ENCODE assay signal across 13 mouse cellular contexts in genomic region chr6:21987554-21987953, GRCm38 (mm10). TPM values are rescaled to one million over a fixed set of nuclear protein-coding genes. Genes with fewer than 3 reads are reported as not detected.
DNase-seq lines count a peak whose midpoint lies in the region; ATAC-seq and TF ChIP-seq lines count a peak whose summit lies in the region.
"Had no signal": no experiment of that assay in that cellular context is flagged by ENCODE, and none has a peak within 500 bp of the region (broad histone marks: within the 10 kb centered on the region; RNA-seq: fewer than 3 reads in every experiment).

No protein-coding gene starts in this region.

- H3K36me3 ChIP-seq in hindbrain, embryonic 10.5 days = no peaks in the 10 kb centered on the region
- H3K36me3 ChIP-seq in hindbrain, embryonic 16.5 days (ENCODE audit: control insufficient read depth, insufficient read depth, low read length) = no peaks in the 10 kb centered on the region
- H3K36me3 ChIP-seq in spleen, adult 2 months (ENCODE audit: control insufficient read depth, insufficient read depth, low read length) = no peaks in the 10 kb centered on the region
- no peaks in the 10 kb centered on the region for H3K36me3 ChIP-seq in limb, embryonic 11.5 days (ENCODE audit: control insufficient read depth, insufficient read depth, low read length)
- H3K36me3 ChIP-seq in stomach, postnatal 0 days (ENCODE audit: control insufficient read depth, insufficient read depth, low read length) = no peaks in the 10 kb centered on the region

- H3K27me3 ChIP-seq in hindbrain, embryonic 10.5 days (ENCODE audit: insufficient read depth, poor library complexity, severe bottlenecking) = peaks cover 35% of the 10 kb centered on the region
- peaks cover 10% of the 10 kb centered on the region for H3K27me3 ChIP-seq in hindbrain, embryonic 16.5 days (replicated peaks; ENCODE audit: control insufficient read depth, insufficient read depth, low read length)
- peaks cover 9% of the 10 kb centered on the region for H3K27me3 ChIP-seq in spleen, adult 2 months (ENCODE audit: control insufficient read depth, insufficient read depth, low read length)
- no peaks in the 10 kb centered on the region for H3K27me3 ChIP-seq in limb, embryonic 11.5 days (ENCODE audit: control insufficient read depth, insufficient read depth, low read length)
- H3K27me3 ChIP-seq in stomach, postnatal 0 days (ENCODE audit: control insufficient read depth, insufficient read depth, low read length) = no peaks in the 10 kb centered on the region

- no peaks in the 10 kb centered on the region for H3K9me3 ChIP-seq in hindbrain, embryonic 10.5 days
- H3K9me3 ChIP-seq in hindbrain, embryonic 16.5 days (ENCODE audit: control insufficient read depth, low read length) = no peaks in the 10 kb centered on the region
- H3K9me3 ChIP-seq in limb, embryonic 11.5 days (ENCODE audit: control insufficient read depth, low read length) = no peaks in the 10 kb centered on the region
- H3K9me3 ChIP-seq in stomach, postnatal 0 days (ENCODE audit: control insufficient read depth, low read length) = no peaks in the 10 kb centered on the region

- no peak for DNase-seq in hindbrain, embryonic 10.5 days (ENCODE audit: low spot score)
- DNase-seq in spleen, adult 2 months (ENCODE audit: low read depth in 1 of 2, low spot score in 2 of 2) = no peak
- no peak for DNase-seq in spleen, postnatal 10 days (ENCODE audit: low spot score in 2 of 2)
- no peak for DNase-seq in limb, embryonic 11.5 days (ENCODE audit: low spot score)
- DNase-seq in stomach, postnatal 0 days (ENCODE audit: low spot score) = no peak
- no peak for DNase-seq in spleen, postnatal 14 days (ENCODE audit: low spot score in 2 of 2)
- no peak for DNase-seq in gastrocnemius, postnatal 36 days
- DNase-seq: adrenal gland, postnatal 10 days; cerebellum, postnatal 14 days had no signal

- no peak for TF ChIP-seq CTCF in spleen, adult 2 months (IDR thresholded peaks at IDR 0.05; ENCODE audit: extremely low read depth, insufficient read depth, insufficient read length, insufficient replicate concordance)
- no peak for TF ChIP-seq CTCF in stomach, postnatal 0 days (IDR thresholded peaks at IDR 0.05; ENCODE audit: low read depth)

- H3K4me1 ChIP-seq in hindbrain, embryonic 10.5 days (replicated peaks) = peaks cover 18% of the 10 kb centered on the region; the same call in 1 of the 2 replicates
- H3K4me1 ChIP-seq in hindbrain, embryonic 16.5 days (ENCODE audit: control insufficient read depth, insufficient read depth, low read depth, low read length) = peaks cover 17% of the 10 kb centered on the region
- H3K4me1 ChIP-seq in spleen, adult 2 months (ENCODE audit: control insufficient read depth, insufficient read depth, insufficient read length) = no peaks in the 10 kb centered on the region
- H3K4me1 ChIP-seq in limb, embryonic 11.5 days (ENCODE audit: control insufficient read depth, insufficient read depth, low read length) = 0 out of 2 replicates have a peak, but pooled peaks cover 3% of the 10 kb centered on the region
- no peaks in the 10 kb centered on the region for H3K4me1 ChIP-seq in stomach, postnatal 0 days (replicated peaks; ENCODE audit: control insufficient read depth, insufficient read depth)

- H3K4me3 ChIP-seq in hindbrain, embryonic 10.5 days = peak overlapping the region; percentile 56
- no peak overlapping the region for H3K4me3 ChIP-seq in hindbrain, embryonic 16.5 days (ENCODE audit: low read length)
- H3K4me3 ChIP-seq in spleen, adult 2 months (ENCODE audit: extremely low read depth, insufficient read depth, insufficient read length) = no peak overlapping the region
- peak overlapping the region; percentile 54 for H3K4me3 ChIP-seq in limb, embryonic 11.5 days (ENCODE audit: low read depth, low read length)
- H3K4me3 ChIP-seq in stomach, postnatal 0 days (ENCODE audit: low read depth, low read length) = peak overlapping the region; percentile 51

- TF ChIP-seq POLR2A in spleen, adult 2 months (IDR thresholded peaks at IDR 0.05; ENCODE audit: low read depth, low read length) = no peak

- ATAC-seq in hindbrain, embryonic 16.5 days = no peak
- no peak for ATAC-seq in limb, embryonic 11.5 days (ENCODE audit: insufficient number of reproducible peaks, low FRiP score, low TSS enrichment, low read depth)
- no peak for ATAC-seq in stomach, postnatal 0 days (ENCODE audit: low FRiP score, low TSS enrichment)
- ATAC-seq: forebrain, embryonic 16.5 days; inflammation-experienced regulatory T-cells, adult 6 months had no signal

- peak overlapping the region; percentile 59; the same call in 1 of the 2 replicates for H3K27ac ChIP-seq in hindbrain, embryonic 10.5 days
- no peak overlapping the region for H3K27ac ChIP-seq in hindbrain, embryonic 16.5 days (ENCODE audit: low read depth, low read length)
- 0 out of 2 replicates have a peak overlapping the region, but pooled peaks have one; percentile 29 for H3K27ac ChIP-seq in spleen, adult 2 months (ENCODE audit: insufficient read depth, low read length)
- peak overlapping the region; percentile 49 for H3K27ac ChIP-seq in limb, embryonic 11.5 days (replicated peaks; ENCODE audit: low read depth, low read length)
- H3K27ac ChIP-seq in stomach, postnatal 0 days (replicated peaks) = no peak overlapping the region
- H3K27ac ChIP-seq: macrophage had no signal

- 81% methylated on average over 2 of the region's 2 CpGs for WGBS in hindbrain, embryonic 10.5 days
- 82% methylated on average over 2 of the region's 2 CpGs for WGBS in hindbrain, embryonic 16.5 days
- WGBS in spleen, adult 2 months = 89% methylated on average over 2 of the region's 2 CpGs
- 24% methylated on average over 2 of the region's 2 CpGs for WGBS in limb, embryonic 11.5 days
- 59% methylated on average over 2 of the region's 2 CpGs for whole genome bisulfite sequencing in stomach, postnatal 0 days

- H3K9ac ChIP-seq in hindbrain, embryonic 16.5 days (ENCODE audit: low read depth, low read length) = no peak overlapping the region
- H3K9ac ChIP-seq in limb, embryonic 11.5 days (ENCODE audit: low read length) = peak overlapping the region; percentile 53
- H3K9ac ChIP-seq in stomach, postnatal 0 days (ENCODE audit: low read length) = no peak overlapping the region; the same call in 1 of the 2 replicates

- H3K4me2 ChIP-seq in hindbrain, embryonic 16.5 days (ENCODE audit: low read length) = no peak overlapping the region
- H3K4me2 ChIP-seq in limb, embryonic 11.5 days (ENCODE audit: low read depth, severe bottlenecking) = peak overlapping the region; percentile 82
- H3K4me2 ChIP-seq in stomach, postnatal 0 days (replicated peaks; ENCODE audit: low read depth) = peak overlapping the region; percentile 78

- intact Hi-C loops in gastrocnemius, postnatal 36 days (cut with DNase I) = no loop called here

- TF ChIP-seq EP300 in stomach, postnatal 0 days (optimal IDR thresholded peaks at IDR 0.05) = no peak

RNA-seq across cellular contexts. Expression of gene Cped1, which starts 1.8 kb away (rescaled TPM):
- 13.7 and 15.7 TPM in 2 replicates for polyA plus RNA-seq in hindbrain, embryonic 10.5 days (2016; fragmentation: Nextera tagmentation; extraction: Ambion mirVana)
- polyA plus RNA-seq in hindbrain, embryonic 16.5 days (2015; fragmentation: Nextera tagmentation; extraction: Ambion mirVana) = 3.1 and 5.2 TPM in 2 replicates
- polyA plus RNA-seq in spleen, adult 2 months (2012; rRNA removed) = 1.8 and 2.7 TPM in 2 replicates
- polyA plus RNA-seq in limb, embryonic 11.5 days (2014; fragmentation: Nextera tagmentation; extraction: Ambion mirVana) = 74.8 and 75.0 TPM in 2 replicates
- 10.4 and 10.7 TPM in 2 replicates for polyA plus RNA-seq in stomach, postnatal 0 days (2015; fragmentation: Nextera tagmentation; extraction: Ambion mirVana)
- total RNA-seq in gastrocnemius, postnatal 36 days (2021) = 10 to 100 TPM; 19.0 to 22.7 TPM

RNA-seq across cellular contexts. Expression of gene Ing3, which starts 38.2 kb away (rescaled TPM):
- polyA plus RNA-seq in hindbrain, embryonic 10.5 days (2016; fragmentation: Nextera tagmentation; extraction: Ambion mirVana) = 42.4 and 45.2 TPM in 2 replicates
- polyA plus RNA-seq in hindbrain, embryonic 16.5 days (2015; fragmentation: Nextera tagmentation; extraction: Ambion mirVana) = 41.2 and 45.7 TPM in 2 replicates
- polyA plus RNA-seq in spleen, adult 2 months (2012; rRNA removed) = 5.4 and 5.6 TPM in 2 replicates
- polyA plus RNA-seq in limb, embryonic 11.5 days (2014; fragmentation: Nextera tagmentation; extraction: Ambion mirVana) = 54.6 and 58.2 TPM in 2 replicates
- polyA plus RNA-seq in stomach, postnatal 0 days (2015; fragmentation: Nextera tagmentation; extraction: Ambion mirVana) = 19.8 and 21.2 TPM in 2 replicates
- total RNA-seq in gastrocnemius, postnatal 36 days (2021) = 1 to 10 TPM; 7.5 to 8.8 TPM

Comparison
In these comparisons a context has a peak if more than half of its experiments do, and no peak if none do; other contexts are left out.
1. H3K27ac ChIP-seq: peak in hindbrain, embryonic 10.5 days (single experiment), spleen, adult 2 months (single experiment) and limb, embryonic 11.5 days (single experiment); none in hindbrain, embryonic 16.5 days (single experiment) and stomach, postnatal 0 days (single experiment).
2. H3K4me3 ChIP-seq: peak in hindbrain, embryonic 10.5 days (single experiment), limb, embryonic 11.5 days (single experiment) and stomach, postnatal 0 days (single experiment); none in hindbrain, embryonic 16.5 days (single experiment) and spleen, adult 2 months (single experiment).